Mouse (Mus musculus): ENCODE results near the gene Tmem39a. TPM values are rescaled to one million over a fixed set of nuclear protein-coding genes. Genes with fewer than 3 reads are reported as not detected.

Gene Tmem39a
- polyA plus RNA-seq, 1 experiment = not detected

DNA sequence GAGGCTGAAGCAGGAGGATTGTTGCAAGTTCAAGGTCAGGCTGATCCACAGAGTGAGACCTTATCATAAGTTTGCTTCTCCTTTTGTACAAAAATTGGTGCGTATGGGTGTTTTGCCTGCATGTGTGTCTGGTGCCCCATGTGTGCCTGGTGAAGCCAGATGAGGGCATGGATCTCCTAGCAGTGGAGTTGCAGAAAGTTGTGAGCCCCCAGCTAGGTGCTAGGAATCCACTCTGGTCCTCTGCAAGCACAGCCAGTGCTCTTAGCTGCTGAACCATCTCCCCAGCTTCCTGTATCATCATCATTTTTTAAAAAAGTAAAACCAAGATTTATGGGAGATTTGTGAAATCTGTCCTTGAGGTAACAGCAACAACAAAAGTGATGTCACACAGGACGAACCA, 38.2 kb downstream of the Tmem39a start:
- H3K27ac ChIP-seq (ENCODE audit: insufficient read depth, low read depth, low read length) = no peak overlapping the region
- WGBS = 99% methylated on average over 2 of the region's 2 CpGs
- peaks cover 9% of the 10 kb centered on the region for H3K4me1 ChIP-seq (ENCODE audit: control insufficient read depth, insufficient read depth, low read length)
- H3K4me3 ChIP-seq (ENCODE audit: insufficient read depth, low read depth, low read length) = no peak overlapping the region
- TF ChIP-seq CTCF (IDR thresholded peaks at IDR 0.05; ENCODE audit: insufficient read depth, low read depth, low read length) = no peak
- TF ChIP-seq POLR2A (IDR thresholded peaks at IDR 0.05; ENCODE audit: insufficient read depth, low read depth, low read length) = no peak

DNA sequence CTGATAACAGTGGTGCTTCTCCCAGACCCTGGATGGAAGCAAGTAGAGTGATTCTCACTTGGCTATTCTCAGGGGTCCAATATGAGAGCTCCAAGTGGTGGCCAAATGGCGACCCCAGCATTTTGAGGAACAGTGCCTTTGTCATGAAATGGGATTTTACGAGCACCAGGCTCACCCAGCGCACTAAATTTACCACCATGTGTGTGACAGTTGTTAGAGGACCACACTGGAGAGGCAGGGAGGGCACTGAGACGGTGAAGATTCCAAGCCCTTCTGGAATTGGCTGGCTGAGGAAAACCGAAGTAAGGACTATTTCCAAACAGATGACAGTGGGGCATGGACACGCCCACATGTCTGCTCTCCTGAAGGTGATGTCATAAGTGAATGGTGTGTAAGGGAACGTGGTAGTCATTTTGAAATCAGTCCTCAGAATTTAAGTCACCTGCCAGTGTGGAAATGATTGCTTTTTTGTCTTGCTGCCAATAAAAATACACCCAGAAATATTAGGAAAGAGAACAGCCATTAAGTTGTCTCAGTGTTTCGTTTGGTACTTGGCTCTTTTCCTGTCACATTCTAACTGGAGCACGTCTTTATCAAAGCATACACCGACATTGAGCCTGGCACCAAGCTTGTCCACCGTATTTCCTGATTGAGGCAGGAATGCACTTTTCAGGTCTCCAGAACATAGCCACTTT, 40.6 kb downstream of the Tmem39a start:
- Histone ChIP-seq H3K4me1 (ENCODE audit: control insufficient read depth, insufficient read depth, low read length) (peaks cover 3% of the 10 kb centered on the region; the same call in 1 of the 2 replicates), H3K27ac (ENCODE audit: insufficient read depth, low read depth, low read length) (no peak overlapping the region), H3K4me3 (ENCODE audit: insufficient read depth, low read depth, low read length) (no peak overlapping the region)
- TF ChIP-seq CTCF (IDR thresholded peaks at IDR 0.05; ENCODE audit: insufficient read depth, low read depth, low read length) (no peak), POLR2A (IDR thresholded peaks at IDR 0.05; ENCODE audit: insufficient read depth, low read depth, low read length) (no peak)
- 69% methylated on average over 11 of the region's 11 CpGs for WGBS

GRCm38 (mm10) chr16:38602989-38603804, 44.7 kb downstream of the Tmem39a start:
- WGBS = 50% methylated on average over 11 of the region's 11 CpGs
- no peak overlapping the region for H3K4me3 ChIP-seq (ENCODE audit: insufficient read depth, low read depth, low read length)
- TF ChIP-seq POLR2A (IDR thresholded peaks at IDR 0.05; ENCODE audit: insufficient read depth, low read depth, low read length) = no peak
- no peak for TF ChIP-seq CTCF (IDR thresholded peaks at IDR 0.05; ENCODE audit: insufficient read depth, low read depth, low read length)
- H3K27ac ChIP-seq (ENCODE audit: insufficient read depth, low read depth, low read length) = 0 out of 2 replicates have a peak overlapping the region, but pooled peaks have one; percentile 12
- peaks cover 3% of the 10 kb centered on the region; the same call in 1 of the 2 replicates for H3K4me1 ChIP-seq (ENCODE audit: control insufficient read depth, insufficient read depth, low read length)

DNA sequence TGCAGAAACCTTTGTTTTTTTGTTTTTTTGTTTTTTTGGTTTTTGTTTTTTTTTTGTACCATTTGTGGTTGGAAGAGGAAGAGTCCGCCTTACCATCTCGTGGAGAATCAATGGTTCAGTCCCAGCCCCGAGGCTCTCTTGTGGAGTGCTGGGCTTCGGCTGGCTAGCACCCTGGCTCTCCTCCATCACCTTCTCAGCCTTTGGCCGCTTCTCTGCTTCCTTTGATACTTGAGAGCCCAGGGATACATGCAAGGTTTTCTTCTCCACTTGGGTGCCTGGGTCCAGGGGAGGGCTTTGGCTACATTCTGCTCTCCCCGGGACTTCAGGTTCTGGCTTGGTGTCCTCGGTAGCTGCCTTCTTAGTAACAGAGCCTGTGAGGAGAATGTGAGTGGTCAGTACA, 48.0 kb downstream of the Tmem39a start:
- H3K4me3 ChIP-seq (ENCODE audit: insufficient read depth, low read depth, low read length) = no peak overlapping the region
- WGBS = 74% methylated on average over 7 of the region's 7 CpGs
- no peak for TF ChIP-seq CTCF (IDR thresholded peaks at IDR 0.05; ENCODE audit: insufficient read depth, low read depth, low read length)
- no peak for TF ChIP-seq POLR2A (IDR thresholded peaks at IDR 0.05; ENCODE audit: insufficient read depth, low read depth, low read length)
- peaks cover 3% of the 10 kb centered on the region; the same call in 1 of the 2 replicates for H3K4me1 ChIP-seq (ENCODE audit: control insufficient read depth, insufficient read depth, low read length)
- H3K27ac ChIP-seq (ENCODE audit: insufficient read depth, low read depth, low read length) = no peak overlapping the region

DNA sequence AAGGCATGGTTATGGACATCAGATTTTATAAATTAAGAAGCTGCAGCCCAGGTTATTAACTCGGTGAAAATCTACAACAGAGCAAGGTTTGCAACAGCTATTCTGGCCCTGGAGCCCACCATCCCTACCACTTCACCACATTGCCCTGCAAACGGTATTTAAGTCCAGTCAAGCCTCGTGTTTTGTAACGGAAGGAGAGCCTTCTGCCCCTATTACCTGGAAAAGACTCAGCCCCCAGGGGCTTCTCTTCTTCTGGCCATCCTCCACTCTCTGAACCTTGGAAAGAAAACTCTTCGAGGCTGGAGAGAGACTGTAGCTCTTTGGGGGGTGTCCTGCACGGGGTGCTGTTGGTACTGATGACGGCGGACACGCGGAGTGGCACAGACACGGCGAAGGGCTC, 50.2 kb downstream of the Tmem39a start:
- 83% methylated on average over 12 of the region's 12 CpGs for WGBS
- Histone ChIP-seq H3K27ac (ENCODE audit: insufficient read depth, low read depth, low read length) (no peak overlapping the region), H3K4me1 (ENCODE audit: control insufficient read depth, insufficient read depth, low read length) (no peaks in the 10 kb centered on the region), H3K4me3 (ENCODE audit: insufficient read depth, low read depth, low read length) (no peak overlapping the region)
- no peak for TF ChIP-seq CTCF (IDR thresholded peaks at IDR 0.05; ENCODE audit: insufficient read depth, low read depth, low read length)
- no peak for TF ChIP-seq POLR2A (IDR thresholded peaks at IDR 0.05; ENCODE audit: insufficient read depth, low read depth, low read length)

DNA sequence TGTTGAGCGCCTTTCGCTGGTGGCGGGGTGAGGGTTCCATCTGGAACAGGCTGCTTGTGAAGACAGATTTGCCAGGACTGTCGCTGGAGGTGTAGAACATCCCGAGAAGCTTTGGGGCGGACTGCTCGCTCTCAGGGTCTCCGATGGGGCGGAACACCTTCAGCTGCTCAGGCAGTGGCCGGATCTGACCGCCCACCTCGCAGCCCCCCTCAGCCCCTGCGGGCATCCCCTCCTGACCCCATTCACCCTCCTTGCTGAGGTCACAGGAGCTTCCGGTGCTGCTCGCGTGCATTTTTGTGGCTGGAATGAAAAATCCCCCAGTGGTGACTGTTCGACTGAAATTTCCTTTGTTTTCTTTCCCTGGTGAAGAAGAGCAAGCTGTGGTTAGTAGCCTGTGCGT, 50.6 kb downstream of the Tmem39a start:
- 79% methylated on average over 18 of the region's 18 CpGs for WGBS

DNA sequence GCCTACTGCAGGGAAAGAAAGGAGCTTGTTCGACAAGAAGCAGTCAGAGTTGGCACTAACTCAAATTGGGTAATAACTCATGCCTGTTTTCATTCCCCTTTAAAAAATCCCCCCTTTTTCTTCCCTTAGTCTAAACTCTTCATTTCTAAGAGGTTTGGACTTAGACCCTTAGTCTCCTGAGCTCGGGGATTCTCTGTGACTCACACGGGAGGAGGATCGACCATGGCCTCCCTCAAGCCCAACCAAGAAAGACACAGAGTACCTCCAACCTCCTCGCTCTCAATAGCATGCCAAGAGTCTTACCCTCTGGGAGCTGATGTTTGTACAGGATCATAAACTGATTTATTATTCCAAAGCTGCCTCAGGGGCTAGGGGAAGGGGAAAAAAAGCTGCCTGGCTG, 54.1 kb downstream of the Tmem39a start:
- no peak for TF ChIP-seq POLR2A (IDR thresholded peaks at IDR 0.05; ENCODE audit: insufficient read depth, low read depth, low read length)
- no peak for TF ChIP-seq CTCF (IDR thresholded peaks at IDR 0.05; ENCODE audit: insufficient read depth, low read depth, low read length)
- 66% methylated on average over 5 of the region's 5 CpGs for whole genome bisulfite sequencing
- Histone ChIP-seq H3K4me3 (ENCODE audit: insufficient read depth, low read depth, low read length) (no peak overlapping the region), H3K4me1 (ENCODE audit: control insufficient read depth, insufficient read depth, low read length) (no peaks in the 10 kb centered on the region), H3K27ac (ENCODE audit: insufficient read depth, low read depth, low read length) (no peak overlapping the region)

More for the DNA sequence above, 50.6 kb downstream of the Tmem39a start:
- H3K4me1 ChIP-seq (ENCODE audit: control insufficient read depth, insufficient read depth, low read length) = no peaks in the 10 kb centered on the region
- no peak overlapping the region for H3K27ac ChIP-seq (ENCODE audit: insufficient read depth, low read depth, low read length)
- no peak overlapping the region for H3K4me3 ChIP-seq (ENCODE audit: insufficient read depth, low read depth, low read length)
- no peak for TF ChIP-seq POLR2A (IDR thresholded peaks at IDR 0.05; ENCODE audit: insufficient read depth, low read depth, low read length)
- TF ChIP-seq CTCF (IDR thresholded peaks at IDR 0.05; ENCODE audit: insufficient read depth, low read depth, low read length) = no peak

DNA sequence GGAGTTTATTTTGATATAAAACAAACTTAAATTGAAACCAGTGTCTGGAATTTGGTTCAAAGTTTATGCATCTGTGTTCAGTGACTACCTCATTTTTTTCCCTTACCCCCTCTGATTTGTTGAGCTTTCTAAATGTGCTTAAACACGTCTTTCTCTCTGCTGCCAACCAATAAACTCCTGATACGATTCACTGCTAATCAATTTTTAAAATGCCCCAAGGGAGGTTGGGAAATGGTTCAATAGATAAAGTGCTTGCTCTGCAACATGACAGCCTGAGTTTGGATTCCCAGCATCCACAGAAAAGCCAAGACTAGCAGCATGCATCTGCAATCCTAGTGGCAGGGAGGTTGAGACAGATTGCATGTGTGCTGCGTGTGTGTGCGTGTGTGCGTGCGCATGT, 55.1 kb downstream of the Tmem39a start:
- Histone ChIP-seq H3K4me3 (ENCODE audit: insufficient read depth, low read depth, low read length) (no peak overlapping the region), H3K4me1 (ENCODE audit: control insufficient read depth, insufficient read depth, low read length) (no peaks in the 10 kb centered on the region), H3K27ac (ENCODE audit: insufficient read depth, low read depth, low read length) (no peak overlapping the region)
- WGBS = 94% methylated on average over 6 of the region's 6 CpGs
- TF ChIP-seq CTCF (IDR thresholded peaks at IDR 0.05; ENCODE audit: insufficient read depth, low read depth, low read length) = no peak
- no peak for TF ChIP-seq POLR2A (IDR thresholded peaks at IDR 0.05; ENCODE audit: insufficient read depth, low read depth, low read length)

- TF ChIP-seq POLR2A (IDR thresholded peaks at IDR 0.05; ENCODE audit: insufficient read depth, low read depth, low read length) = no peak
- TF ChIP-seq CTCF (IDR thresholded peaks at IDR 0.05; ENCODE audit: insufficient read depth, low read depth, low read length) = no peak
- WGBS = 94% methylated on average over 13 of the region's 13 CpGs
- Histone ChIP-seq H3K27ac (ENCODE audit: insufficient read depth, low read depth, low read length) (no peak overlapping the region), H3K4me3 (ENCODE audit: insufficient read depth, low read depth, low read length) (no peak overlapping the region), H3K4me1 (ENCODE audit: control insufficient read depth, insufficient read depth, low read length) (no peaks in the 10 kb centered on the region)
Observed at GRCm38 (mm10) chr16:38617977-38618376, 59.5 kb downstream of the Tmem39a start.

Data from olfactory bulb, adult 2 months (tissue).